Mouse (Mus musculus) macrophage (primary cell): Measurements from ENCODE around the gene E2f2. TPM values are rescaled to one million over a fixed set of nuclear protein-coding genes. Genes with fewer than 3 reads are reported as not detected.

Experiments
- H3K27ac ChIP-seq: fragments of 350-480 bp; formaldehyde crosslinking; 2 replicates; pipeline ENCODE4 v1.9.0; 2021
- H3K36me3 ChIP-seq: fragments of 350-480 bp; formaldehyde crosslinking; 2 replicates; pipeline ENCODE4 v1.9.0; 2021; ENCODE audit errors: inconsistent target
- H3K4me3 ChIP-seq: fragments of 350-480 bp; formaldehyde crosslinking; 2 replicates; pipeline ENCODE4 v1.9.0; 2021; ENCODE audit errors: inconsistent target
- H3K79me2 ChIP-seq: fragments of 350-480 bp; formaldehyde crosslinking; 2 replicates; pipeline ENCODE4 v1.9.0; 2021; ENCODE audit errors: inconsistent target
- WGBS: methylation state at CpG from one replicate; pipeline ENCODE4 v1.1.7; 2026; ENCODE audit warnings: inconsistent platforms; ENCODE audit not compliant: missing documents; 5-methylcytosine and 5-hydroxymethylcytosine counted together
- polyA plus RNA-seq: library from polyadenylated mRNA; stranded (reverse); fragments of 250-400 nt; gene quantifications from 3 replicates; pipeline ENCODE4 v1.2.4, GENCODE M21; 2018; ENCODE audit warnings: inconsistent platforms

E2f2 gene
- polyA plus RNA-seq, 1 experiment from 2014 or later: 1.5 TPM

- 14% methylated on average over 17 of the region's 17 CpGs for WGBS
- Histone ChIP-seq H3K79me2 (no peaks in the 10 kb centered on the region), H3K27ac (no peak overlapping the region), H3K36me3 (no peaks in the 10 kb centered on the region), H3K4me3 (no peak overlapping the region)
Measured at GRCm38 (mm10) chr4:136220133-136220775, 48.1 kb downstream of the E2f2 start.

- H3K4me3 ChIP-seq: no peak overlapping the region
- no peak overlapping the region for H3K27ac ChIP-seq
- H3K36me3 ChIP-seq: no peaks in the 10 kb centered on the region
- WGBS: 85% methylated on average over 12 of the region's 13 CpGs
- no peaks in the 10 kb centered on the region for H3K79me2 ChIP-seq
Measured at GRCm38 (mm10) chr4:136223549-136224239, 51.5 kb downstream of the E2f2 start.

- H3K36me3 ChIP-seq: no peaks in the 10 kb centered on the region
- H3K4me3 ChIP-seq: no peak overlapping the region
- 96% methylated on average over 4 of the region's 5 CpGs for WGBS
- no peaks in the 10 kb centered on the region for H3K79me2 ChIP-seq
- H3K27ac ChIP-seq: no peak overlapping the region
Measured at GRCm38 (mm10) chr4:136224240-136224559, 52.0 kb downstream of the E2f2 start.

DNA sequence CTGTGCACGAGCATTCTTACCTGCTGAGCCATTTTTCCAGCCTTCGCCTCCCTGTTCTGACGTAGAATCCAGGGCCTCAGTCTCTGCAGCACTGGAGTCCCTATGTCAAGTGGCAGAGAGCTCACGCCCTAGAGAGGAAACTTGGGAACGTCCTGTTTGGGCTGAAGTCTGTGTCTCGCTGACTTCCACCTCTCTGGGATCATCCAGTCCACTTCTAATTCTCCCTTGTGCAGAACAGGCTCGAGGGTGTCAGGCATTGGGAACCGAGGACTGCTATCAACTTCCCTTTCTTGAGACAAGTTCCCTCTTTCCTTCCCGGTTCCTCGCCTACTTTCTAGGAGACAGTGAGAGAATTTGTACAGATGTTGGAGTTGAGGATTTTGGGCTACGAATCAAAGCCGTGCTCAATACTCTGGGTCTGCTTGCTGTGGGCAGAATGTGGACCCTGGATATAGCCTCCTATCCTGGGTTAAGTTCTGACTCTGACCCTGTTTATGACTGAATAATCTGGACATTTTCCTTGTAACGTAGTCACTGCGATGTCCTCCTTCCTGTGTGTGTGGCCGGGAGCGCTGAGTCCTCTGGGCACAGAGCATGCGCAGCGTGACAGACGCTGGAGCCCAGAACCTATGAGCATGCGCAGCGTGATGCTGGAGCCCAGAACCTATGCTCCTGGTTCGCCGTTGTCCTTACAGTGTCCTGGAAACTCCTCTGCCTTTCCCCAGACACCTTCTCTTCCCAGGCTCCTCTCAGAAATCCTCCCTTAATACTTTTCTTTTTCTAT lies 52.7 kb downstream of the E2f2 start:
- Histone ChIP-seq H3K27ac (no peak overlapping the region), H3K4me3 (no peak overlapping the region), H3K79me2 (no peaks in the 10 kb centered on the region), H3K36me3 (no peaks in the 10 kb centered on the region)
- 65% methylated on average over 21 of the region's 23 CpGs for WGBS

DNA sequence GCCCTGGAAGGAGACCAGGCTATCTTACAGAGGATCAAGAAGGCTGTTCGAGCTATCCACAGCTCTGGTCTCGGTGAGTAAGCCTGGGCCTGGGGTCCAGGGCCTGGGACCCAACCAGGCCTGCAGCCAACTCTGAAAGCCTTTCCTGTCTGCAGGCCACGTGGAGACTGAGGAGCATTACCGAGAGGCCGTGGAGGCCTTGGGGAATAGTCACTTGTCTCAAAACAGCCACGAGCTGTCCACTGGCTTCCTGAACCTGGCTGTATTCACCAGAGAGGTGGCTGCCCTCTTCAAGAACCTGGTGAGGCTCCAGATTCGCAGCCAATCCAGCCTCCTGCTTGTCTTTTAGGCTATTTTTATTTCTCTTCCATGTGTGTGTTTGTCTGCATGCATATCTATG lies 55.2 kb downstream of the E2f2 start:
- Histone ChIP-seq H3K79me2 (no peaks in the 10 kb centered on the region), H3K27ac (no peak overlapping the region), H3K36me3 (no peaks in the 10 kb centered on the region), H3K4me3 (no peak overlapping the region)
- 73% methylated on average over 6 of the region's 7 CpGs for WGBS

DNA sequence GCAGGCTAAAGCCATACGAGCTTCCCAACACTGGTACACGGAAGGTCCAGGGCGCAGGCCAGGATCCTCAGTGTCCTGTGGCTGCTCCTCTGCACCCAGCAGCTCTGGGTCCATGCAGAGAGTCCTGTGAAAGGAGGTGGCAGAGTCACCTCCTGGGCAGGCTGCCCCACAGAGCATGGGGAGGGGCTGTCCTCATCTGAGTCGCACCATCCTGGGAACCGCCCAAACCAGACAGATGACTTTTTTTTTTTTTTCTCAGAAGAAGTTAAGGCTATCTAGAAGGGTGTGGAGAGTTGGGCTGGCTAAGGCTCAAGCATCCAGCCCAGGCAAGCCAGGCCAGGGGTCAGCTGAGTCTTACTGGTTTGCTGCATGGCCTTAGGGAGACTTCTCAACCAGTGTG lies 56.4 kb downstream of the E2f2 start:
- Histone ChIP-seq H3K79me2 (no peaks in the 10 kb centered on the region), H3K4me3 (no peak overlapping the region), H3K27ac (no peak overlapping the region), H3K36me3 (no peaks in the 10 kb centered on the region)
- WGBS: 82% methylated on average over 5 of the region's 5 CpGs

GRCm38 (mm10) chr4:136238669-136239068 lies 66.5 kb downstream of the E2f2 start:
- no peaks in the 10 kb centered on the region for H3K79me2 ChIP-seq
- H3K27ac ChIP-seq: no peak overlapping the region

DNA sequence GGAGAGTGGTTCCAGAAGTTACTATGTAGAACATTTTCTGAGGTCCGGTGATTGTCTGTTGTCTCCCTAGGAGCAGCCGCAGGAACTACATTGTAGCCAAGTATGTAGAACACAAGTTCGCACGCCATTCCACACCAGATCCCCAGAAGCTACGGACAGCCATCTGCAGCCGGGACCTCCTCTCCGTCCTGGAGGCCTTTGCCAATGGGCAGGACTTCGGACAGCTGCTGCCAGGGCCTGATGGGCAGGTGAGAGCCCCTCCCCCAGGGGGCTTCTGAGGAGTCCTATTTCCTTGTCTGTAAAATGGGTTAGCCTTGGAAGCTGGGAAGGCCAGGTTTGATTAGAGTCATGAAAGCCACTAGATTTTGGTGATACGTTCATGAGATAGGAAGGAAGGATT lies 66.9 kb downstream of the E2f2 start:
- Histone ChIP-seq H3K4me3 (no peak overlapping the region), H3K27ac (no peak overlapping the region), H3K79me2 (no peaks in the 10 kb centered on the region), H3K36me3 (no peaks in the 10 kb centered on the region)
- 76% methylated on average over 9 of the region's 9 CpGs for WGBS

More at GRCm38 (mm10) chr4:136238669-136239068, 66.5 kb downstream of the E2f2 start:
- H3K4me3 ChIP-seq: no peak overlapping the region
- 26% methylated on average over 13 of the region's 13 CpGs for WGBS
- H3K36me3 ChIP-seq: no peaks in the 10 kb centered on the region

GRCm38 (mm10) chr4:136239622-136240021 lies 67.4 kb downstream of the E2f2 start:
- H3K27ac ChIP-seq: no peak overlapping the region
- H3K79me2 ChIP-seq: no peaks in the 10 kb centered on the region
- no peaks in the 10 kb centered on the region for H3K36me3 ChIP-seq
- 13% methylated on average over 8 of the region's 8 CpGs for WGBS
- H3K4me3 ChIP-seq: no peak overlapping the region

GRCm38 (mm10) chr4:136240123-136240522 lies 67.9 kb downstream of the E2f2 start:
- Histone ChIP-seq H3K27ac (no peak overlapping the region), H3K79me2 (no peaks in the 10 kb centered on the region)

GRCm38 (mm10) chr4:136240955-136241354 lies 68.8 kb downstream of the E2f2 start:
- H3K4me3 ChIP-seq: no peak overlapping the region
- H3K27ac ChIP-seq: no peak overlapping the region
- 89% methylated on average over 8 of the region's 8 CpGs for WGBS
- no peaks in the 10 kb centered on the region for H3K79me2 ChIP-seq
- H3K36me3 ChIP-seq: no peaks in the 10 kb centered on the region

More at GRCm38 (mm10) chr4:136240123-136240522, 67.9 kb downstream of the E2f2 start:
- Histone ChIP-seq H3K36me3 (no peaks in the 10 kb centered on the region), H3K4me3 (no peak overlapping the region)
- WGBS: 66% methylated on average over 14 of the region's 14 CpGs

DNA sequence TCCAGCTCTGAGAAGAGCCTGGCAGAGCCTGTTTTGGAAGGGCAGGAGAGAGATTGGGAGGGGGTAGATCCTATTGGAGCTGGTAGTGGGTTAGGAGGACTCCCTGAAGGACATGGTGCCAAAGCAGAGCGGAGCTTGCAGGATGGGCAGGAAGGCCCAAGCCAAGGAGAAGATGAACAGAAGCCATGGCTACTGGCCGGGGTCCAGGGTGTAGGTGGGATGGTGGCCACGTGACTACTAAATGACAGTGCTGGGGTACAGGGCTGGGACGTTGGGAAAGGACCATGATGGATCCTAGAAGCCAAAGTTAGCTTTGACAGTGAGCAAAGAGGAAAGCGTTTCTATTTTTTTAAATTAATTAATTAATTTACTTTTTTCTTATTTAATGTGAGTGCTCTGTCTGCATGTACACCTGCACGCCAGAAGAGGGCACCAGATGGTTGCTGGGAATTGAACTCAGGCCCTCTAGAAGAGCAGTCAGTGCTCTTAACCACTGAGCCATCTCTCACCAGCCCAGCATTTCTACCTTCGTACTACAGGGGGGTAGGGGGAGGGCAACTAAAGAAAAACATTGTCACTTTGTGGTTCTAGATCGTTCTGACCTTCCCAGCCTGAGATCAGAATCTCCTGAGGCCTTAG lies 70.0 kb downstream of the E2f2 start:
- 47% methylated on average over 8 of the region's 8 CpGs for WGBS
- Histone ChIP-seq H3K79me2 (no peaks in the 10 kb centered on the region), H3K4me3 (no peak overlapping the region), H3K36me3 (no peaks in the 10 kb centered on the region), H3K27ac (no peak overlapping the region)

DNA sequence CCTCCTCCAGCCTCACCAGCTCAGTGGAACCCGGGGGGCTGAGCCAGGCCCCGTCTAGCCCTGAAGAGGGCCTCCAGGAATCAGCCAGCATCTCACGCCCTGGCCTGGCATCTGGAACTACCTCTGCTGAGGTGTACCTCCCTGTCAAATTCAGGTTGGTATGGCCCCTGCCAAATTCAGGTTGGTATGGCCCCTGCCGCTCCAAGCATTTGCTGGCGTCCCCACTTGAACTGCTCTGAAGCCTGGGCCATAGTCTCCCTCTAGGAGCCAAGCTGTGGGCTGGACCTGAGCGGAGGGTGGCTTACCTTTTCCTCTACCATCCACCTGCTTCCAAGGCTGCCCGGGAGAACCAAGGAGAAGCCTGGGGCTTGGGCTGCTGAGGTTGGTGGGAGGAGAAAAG lies 70.5 kb downstream of the E2f2 start:
- WGBS: 86% methylated on average over 7 of the region's 7 CpGs
- no peaks in the 10 kb centered on the region for H3K36me3 ChIP-seq
- H3K79me2 ChIP-seq: no peaks in the 10 kb centered on the region
- no peak overlapping the region for H3K27ac ChIP-seq
- no peak overlapping the region for H3K4me3 ChIP-seq

GRCm38 (mm10) chr4:136244208-136244607 lies 72.0 kb downstream of the E2f2 start:
- H3K27ac ChIP-seq: no peak overlapping the region
- 89% methylated on average over 7 of the region's 7 CpGs for WGBS
- no peak overlapping the region for H3K4me3 ChIP-seq
- no peaks in the 10 kb centered on the region for H3K36me3 ChIP-seq
- no peaks in the 10 kb centered on the region for H3K79me2 ChIP-seq
